15 mouse cellular contexts compared by ENCODE assay signal in genomic region chr8:45380598-45380997, GRCm38 (mm10). TPM values are rescaled to one million over a fixed set of nuclear protein-coding genes. Genes with fewer than 3 reads are reported as not detected.
DNase-seq lines count a peak whose midpoint lies in the region; ATAC-seq and TF ChIP-seq lines count a peak whose summit lies in the region.
"Had no signal": no experiment of that assay in that cellular context is flagged by ENCODE, and none has a peak within 500 bp of the region (broad histone marks: within the 10 kb centered on the region; RNA-seq: fewer than 3 reads in every experiment).

No protein-coding gene starts in this region.

- no peak for DNase-seq in heart, adult 2 months
- peak; percentile 85 for DNase-seq in midbrain, embryonic 11.5 days (ENCODE audit: low spot score, missing footprints)
- DNase-seq in testis, postnatal 14 days (ENCODE audit: low spot score): no peak
- DNase-seq in adrenal gland, postnatal 14 days: no peak
- DNase-seq in spleen, adult 12 weeks (ENCODE audit: low spot score): no peak
- DNase-seq: gastrocnemius, postnatal 36 days; kidney, adult 18-20 months; thymus, postnatal 4 days had no signal

- peaks cover 28% of the 10 kb centered on the region for H3K27me3 ChIP-seq in heart, embryonic 13.5 days (replicated peaks)
- peaks cover 5% of the 10 kb centered on the region; the same call in 1 of the 2 replicates for H3K27me3 ChIP-seq in heart, adult 2 months (ENCODE audit: control insufficient read depth, insufficient read depth, low read length)
- H3K27me3 ChIP-seq in E14TG2a.4 (ENCODE audit: insufficient read depth, low read length): peaks cover 21% of the 10 kb centered on the region
- H3K27me3 ChIP-seq in embryonic facial prominence, embryonic 15.5 days: peaks cover 12% of the 10 kb centered on the region; the same call in 1 of the 2 replicates
- H3K27me3 ChIP-seq in midbrain, embryonic 11.5 days (ENCODE audit: control insufficient read depth, insufficient read depth, low read length): no peaks in the 10 kb centered on the region; the same call in 1 of the 2 replicates

- peak overlapping the region; percentile 50; the same call in 1 of the 2 replicates for H3K4me3 ChIP-seq in heart, embryonic 13.5 days
- H3K4me3 ChIP-seq in heart, adult 2 months: no peak overlapping the region
- H3K4me3 ChIP-seq in E14TG2a.4 (replicated peaks; ENCODE audit: low read length): peak overlapping the region; percentile 74; the same call in 1 of the 2 replicates
- H3K4me3 ChIP-seq in embryonic facial prominence, embryonic 15.5 days (replicated peaks): no peak overlapping the region
- H3K4me3 ChIP-seq in midbrain, embryonic 11.5 days (ENCODE audit: low read depth, low read length): no peak overlapping the region
- H3K4me3 ChIP-seq: erythroblast, embryonic 14.5 days had no signal

- no peak overlapping the region for H3K27ac ChIP-seq in heart, embryonic 13.5 days (replicated peaks)
- H3K27ac ChIP-seq in heart, adult 2 months: no peak overlapping the region
- no peak overlapping the region for H3K27ac ChIP-seq in embryonic facial prominence, embryonic 15.5 days (replicated peaks)
- no peak overlapping the region for H3K27ac ChIP-seq in midbrain, embryonic 11.5 days (ENCODE audit: low read depth, low read length)
- H3K27ac ChIP-seq: lung, embryonic 15.5 days had no signal

- TF ChIP-seq EP300 in heart, adult 2 months (IDR thresholded peaks at IDR 0.05; ENCODE audit: insufficient read depth, low read depth, low read length): no peak

- no peak for TF ChIP-seq POLR2A in heart, adult 2 months (IDR thresholded peaks at IDR 0.05; ENCODE audit: insufficient read depth, low read depth, low read length)

- no peaks in the 10 kb centered on the region for H3K36me3 ChIP-seq in heart, embryonic 13.5 days
- no peaks in the 10 kb centered on the region for H3K36me3 ChIP-seq in heart, adult 2 months (ENCODE audit: control insufficient read depth, insufficient read depth, low read length)
- no peaks in the 10 kb centered on the region for H3K36me3 ChIP-seq in E14TG2a.4 (ENCODE audit: insufficient read depth, low read length)
- H3K36me3 ChIP-seq in embryonic facial prominence, embryonic 15.5 days: no peaks in the 10 kb centered on the region
- H3K36me3 ChIP-seq in midbrain, embryonic 11.5 days (ENCODE audit: control insufficient read depth, insufficient read depth, low read length): no peaks in the 10 kb centered on the region
- H3K36me3 ChIP-seq: lung, embryonic 15.5 days had no signal

- H3K4me2 ChIP-seq in heart, embryonic 13.5 days: peak overlapping the region; percentile 83
- no peak overlapping the region for H3K4me2 ChIP-seq in embryonic facial prominence, embryonic 15.5 days (replicated peaks)
- peak overlapping the region; percentile 92; the same call in 1 of the 2 replicates for H3K4me2 ChIP-seq in midbrain, embryonic 11.5 days

- no peak for TF ChIP-seq CTCF in heart, adult 2 months (IDR thresholded peaks at IDR 0.05)
- no peak for TF ChIP-seq CTCF in E14TG2a.4 (conservative IDR thresholded peaks at IDR 0.05; ENCODE audit: low read length)

- H3K79me2 ChIP-seq in heart, adult 2 months (replicated peaks; ENCODE audit: control insufficient read depth, insufficient read depth, low read length): no peaks in the 10 kb centered on the region

- intact Hi-C loops in heart, adult 2 months (cut with DNase I): no loop called here

- WGBS in heart, embryonic 13.5 days: 24% methylated on average over 4 of the region's 4 CpGs
- WGBS in heart, adult 2 months: 42% methylated on average over 4 of the region's 4 CpGs
- WGBS in embryonic facial prominence, embryonic 15.5 days: 26% methylated on average over 4 of the region's 4 CpGs
- WGBS in midbrain, embryonic 11.5 days: 7% methylated on average over 4 of the region's 4 CpGs

- no peak for ATAC-seq in heart, embryonic 13.5 days (ENCODE audit: extremely low read depth, insufficient number of reproducible peaks, low FRiP score, low TSS enrichment)
- ATAC-seq in embryonic facial prominence, embryonic 15.5 days (ENCODE audit: insufficient number of reproducible peaks, low FRiP score, low TSS enrichment, low read depth): peak; percentile 63
- ATAC-seq in midbrain, embryonic 11.5 days (ENCODE audit: low FRiP score): no peak
- ATAC-seq: Patski had no signal

- H3K9me3 ChIP-seq in heart, embryonic 13.5 days: no peaks in the 10 kb centered on the region
- H3K9me3 ChIP-seq in E14TG2a.4 (ENCODE audit: low read length): no peaks in the 10 kb centered on the region
- H3K9me3 ChIP-seq in embryonic facial prominence, embryonic 15.5 days (replicated peaks): no peaks in the 10 kb centered on the region
- H3K9me3 ChIP-seq in midbrain, embryonic 11.5 days (ENCODE audit: control insufficient read depth, low read length): no peaks in the 10 kb centered on the region
- H3K9me3 ChIP-seq: lung, embryonic 15.5 days had no signal

- peaks cover 17% of the 10 kb centered on the region for H3K4me1 ChIP-seq in heart, embryonic 13.5 days
- no peaks in the 10 kb centered on the region for H3K4me1 ChIP-seq in heart, adult 2 months (ENCODE audit: control insufficient read depth, insufficient read depth, low read length)
- peaks cover 25% of the 10 kb centered on the region for H3K4me1 ChIP-seq in E14TG2a.4 (replicated peaks; ENCODE audit: low read depth, low read length)
- H3K4me1 ChIP-seq in embryonic facial prominence, embryonic 15.5 days: peaks cover 13% of the 10 kb centered on the region
- peaks cover 7% of the 10 kb centered on the region; the same call in 1 of the 2 replicates for H3K4me1 ChIP-seq in midbrain, embryonic 11.5 days (ENCODE audit: control insufficient read depth, insufficient read depth, low read length)

- H3K9ac ChIP-seq in heart, embryonic 13.5 days: no peak overlapping the region
- H3K9ac ChIP-seq in heart, adult 2 months (ENCODE audit: low read depth, low read length): no peak overlapping the region
- H3K9ac ChIP-seq in embryonic facial prominence, embryonic 15.5 days: no peak overlapping the region
- H3K9ac ChIP-seq in midbrain, embryonic 11.5 days (ENCODE audit: low read length): no peak overlapping the region
- H3K9ac ChIP-seq: lung, embryonic 15.5 days had no signal

RNA-seq across cellular contexts. Expression of gene Fam149a, which starts 1.5 kb away (rescaled TPM):
- polyA plus RNA-seq in heart, embryonic 13.5 days (2015; fragmentation: Nextera tagmentation; extraction: Ambion mirVana): 3.7 and 5.6 TPM in 2 replicates
- 1 to 10 TPM; 4.0 to 4.1 TPM for total RNA-seq in heart, adult 2 months (2021)
- 2.2 and 2.4 TPM in 2 replicates for polyA plus RNA-seq in heart, adult 2 months (2012; rRNA removed)
- polyA plus RNA-seq in embryonic facial prominence, embryonic 15.5 days (2015; fragmentation: Nextera tagmentation; extraction: Ambion mirVana): 13.9 and 15.7 TPM in 2 replicates
- polyA plus RNA-seq in midbrain, embryonic 11.5 days (2014; fragmentation: Nextera tagmentation; extraction: Ambion mirVana): 8.1 and 9.8 TPM in 2 replicates
- 6.4 and 7.3 TPM in 2 replicates for total RNA-seq in adrenal gland, postnatal 14 days (2021)
- total RNA-seq: monocyte, adult 5-6 weeks had no signal

RNA-seq across cellular contexts. Expression of gene Tlr3, which starts 30.3 kb away (rescaled TPM):
- 1.8 TPM in 2 replicates for polyA plus RNA-seq in heart, embryonic 13.5 days (2015; fragmentation: Nextera tagmentation; extraction: Ambion mirVana)
- total RNA-seq in heart, adult 2 months (2021): 1 to 10 TPM; 4.6 to 7.1 TPM
- polyA plus RNA-seq in heart, adult 2 months (2012; rRNA removed): 4.0 and 7.7 TPM in 2 replicates
- polyA plus RNA-seq in embryonic facial prominence, embryonic 15.5 days (2015; fragmentation: Nextera tagmentation; extraction: Ambion mirVana): 2.0 and 2.6 TPM in 2 replicates
- polyA plus RNA-seq in midbrain, embryonic 11.5 days (2014; fragmentation: Nextera tagmentation; extraction: Ambion mirVana): 1.3 and 1.5 TPM in 2 replicates
- total RNA-seq in adrenal gland, postnatal 14 days (2021): 7.1 and 7.3 TPM in 2 replicates
- total RNA-seq: monocyte, adult 5-6 weeks had no signal
- polyA plus RNA-seq: erythroblast, embryonic 14.5 days had no signal

RNA-seq across cellular contexts. Expression of gene Cyp4v3, which starts 47.6 kb away (rescaled TPM):
- polyA plus RNA-seq in heart, embryonic 13.5 days (2015; fragmentation: Nextera tagmentation; extraction: Ambion mirVana): 0.48 and 0.66 TPM in 2 replicates
- 1 to 10 TPM; 2.3 to 2.4 TPM for total RNA-seq in heart, adult 2 months (2021)
- 1.4 and 2.1 TPM in 2 replicates for polyA plus RNA-seq in heart, adult 2 months (2012; rRNA removed)
- polyA plus RNA-seq in embryonic facial prominence, embryonic 15.5 days (2015; fragmentation: Nextera tagmentation; extraction: Ambion mirVana): 2.4 and 2.9 TPM in 2 replicates
- polyA plus RNA-seq in midbrain, embryonic 11.5 days (2014; fragmentation: Nextera tagmentation; extraction: Ambion mirVana): 2.4 and 2.9 TPM in 2 replicates
- total RNA-seq in adrenal gland, postnatal 14 days (2021): 11.3 and 18.6 TPM in 2 replicates
- polyA plus RNA-seq: erythroblast, embryonic 14.5 days had no signal

Comparison
In these comparisons a context has a peak if more than half of its experiments do, and no peak if none do; other contexts are left out.
1. H3K4me3 ChIP-seq: peak in heart, embryonic 13.5 days (single experiment) and E14TG2a.4 (single experiment); none in heart, adult 2 months (single experiment), embryonic facial prominence, embryonic 15.5 days (single experiment) and midbrain, embryonic 11.5 days (single experiment).